29 mouse cellular contexts compared by ENCODE assay signal in genomic region chr1:144750763-144751162, GRCm38 (mm10). TPM values are rescaled to one million over a fixed set of nuclear protein-coding genes. Genes with fewer than 3 reads are reported as not detected.
"Had no signal": no experiment of that assay in that cellular context is flagged by ENCODE, and none has a peak within 500 bp of the region (broad histone marks: within the 10 kb centered on the region; RNA-seq: fewer than 3 reads in every experiment).

No protein-coding gene starts in this region.

- H3K27me3 ChIP-seq: heart, embryonic 13.5 days; heart, embryonic 15.5 days; hindbrain, embryonic 12.5 days; intestine, embryonic 15.5 days; limb, embryonic 13.5 days; limb, embryonic 15.5 days; liver, embryonic 12.5 days had no signal

- H3K36me3 ChIP-seq: heart, embryonic 10.5 days; heart, embryonic 13.5 days; heart, embryonic 15.5 days; hindbrain, embryonic 10.5 days; hindbrain, embryonic 12.5 days; intestine, embryonic 15.5 days; limb, embryonic 13.5 days; limb, embryonic 15.5 days; liver, embryonic 12.5 days had no signal

- H3K4me3 ChIP-seq: gastrocnemius, adult 2 months; heart, embryonic 10.5 days; heart, embryonic 13.5 days; heart, embryonic 15.5 days; hindbrain, embryonic 10.5 days; hindbrain, embryonic 12.5 days; intestine, embryonic 15.5 days; layer of hippocampus, adult 2 months; limb, embryonic 13.5 days; limb, embryonic 15.5 days; liver, embryonic 12.5 days had no signal

- H3K9me3 ChIP-seq: heart, embryonic 10.5 days; heart, embryonic 13.5 days; heart, embryonic 15.5 days; hindbrain, embryonic 10.5 days; hindbrain, embryonic 12.5 days; intestine, embryonic 15.5 days; limb, embryonic 13.5 days; limb, embryonic 15.5 days; liver, embryonic 12.5 days had no signal

- DNase-seq: gastrocnemius, adult 2 months; gastrocnemius, postnatal 10 days; gastrocnemius, postnatal 25 days; heart, adult 18-20 months; heart, postnatal 14 days; heart, postnatal 36 days; kidney, adult 18-20 months; kidney, adult 8-10 months; kidney, postnatal 10 days; kidney, postnatal 25 days; kidney, postnatal 4 days; layer of hippocampus, postnatal 36 days; left cerebral cortex, postnatal 4 days had no signal

- H3K27ac ChIP-seq: gastrocnemius, adult 2 months; heart, embryonic 10.5 days; heart, embryonic 13.5 days; heart, embryonic 15.5 days; hindbrain, embryonic 10.5 days; hindbrain, embryonic 12.5 days; hindbrain, embryonic 14.5 days; intestine, embryonic 15.5 days; layer of hippocampus, adult 2 months; limb, embryonic 13.5 days; limb, embryonic 15.5 days; liver, embryonic 12.5 days; liver, embryonic 14.5 days had no signal

- H3K4me1 ChIP-seq: heart, embryonic 10.5 days; heart, embryonic 13.5 days; heart, embryonic 15.5 days; hindbrain, embryonic 10.5 days; hindbrain, embryonic 12.5 days; intestine, embryonic 15.5 days; limb, embryonic 13.5 days; limb, embryonic 15.5 days; liver, embryonic 12.5 days had no signal

- H3K4me2 ChIP-seq: heart, embryonic 13.5 days; heart, embryonic 15.5 days; hindbrain, embryonic 12.5 days; hindbrain, embryonic 14.5 days; intestine, embryonic 15.5 days; limb, embryonic 13.5 days; limb, embryonic 15.5 days; liver, embryonic 12.5 days had no signal

- H3K9ac ChIP-seq: heart, embryonic 13.5 days; heart, embryonic 15.5 days; hindbrain, embryonic 12.5 days; hindbrain, embryonic 14.5 days; intestine, embryonic 15.5 days; limb, embryonic 13.5 days; limb, embryonic 15.5 days; liver, embryonic 12.5 days; liver, embryonic 14.5 days had no signal

- ATAC-seq: hindbrain, embryonic 16.5 days; inflammation-experienced regulatory T-cells, adult 6 months; intestine, embryonic 15.5 days; intestine, postnatal 0 days; liver, embryonic 12.5 days had no signal

RNA-seq across cellular contexts. Expression of gene Rgs18, which starts 24.5 kb away (rescaled TPM):
- total RNA-seq: layer of hippocampus, adult 2 months; layer of hippocampus, postnatal 36 days had no signal
- polyA plus RNA-seq: liver, adult 2 months had no signal
